Mouse (Mus musculus): ENCODE results near the gene Cenpf. TPM values are rescaled to one million over a fixed set of nuclear protein-coding genes. Genes with fewer than 3 reads are reported as not detected.

Cenpf gene
- total and polyA plus RNA-seq, 3 experiments = 16.5 to 28.2 (median 21.5) TPM

DNA sequence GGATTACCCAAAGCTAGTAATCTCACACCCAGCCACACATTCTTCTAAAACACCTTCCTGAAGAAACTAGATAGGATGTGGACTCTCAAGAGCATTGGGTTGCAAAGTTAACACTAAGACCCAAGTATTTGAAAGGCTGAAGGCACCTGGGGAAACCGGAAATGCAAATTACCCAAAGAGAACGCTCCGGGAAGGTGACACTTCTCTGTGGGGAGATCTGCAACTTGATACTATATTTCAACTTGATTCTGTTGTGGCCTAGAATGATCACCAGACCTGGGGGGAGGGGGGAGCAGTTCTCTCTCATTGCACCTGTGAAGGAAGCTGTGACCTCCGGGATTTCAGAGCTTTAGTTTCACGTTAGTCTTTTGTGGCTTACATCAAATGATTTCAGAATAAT lies 79.2 kb downstream of the Cenpf start (continued):
- TF ChIP-seq GABPA (IDR thresholded peaks at IDR 0.05; ENCODE audit: insufficient replicate concordance, low read depth, low read length) (no peak), POLR2A (IDR thresholded peaks at IDR 0.05; ENCODE audit: low read depth, low read length) (no peak), MAFK (IDR thresholded peaks at IDR 0.05; ENCODE audit: insufficient replicate concordance, low read length) (no peak; the same call in 1 of the 2 replicates), RAD21 (IDR thresholded peaks at IDR 0.05; ENCODE audit: low read depth, low read length) (no peak), BHLHE40 (IDR thresholded peaks at IDR 0.05; ENCODE audit: low read depth, low read length) (peak; percentile 80), MAX (IDR thresholded peaks at IDR 0.05; ENCODE audit: low read length) (no peak), PAX5 (IDR thresholded peaks at IDR 0.05; ENCODE audit: low read length) (no peak), TBP (conservative IDR thresholded peaks at IDR 0.05; ENCODE audit: low read depth, low read length) (no peak), ETS1 (conservative IDR thresholded peaks at IDR 0.05; ENCODE audit: low read depth, low read length) (peak; percentile 66), NRF1 (IDR thresholded peaks at IDR 0.05; ENCODE audit: low read depth, low read length) (no peak), SIN3A (IDR thresholded peaks at IDR 0.05; ENCODE audit: low read length) (no peak), MAZ (IDR thresholded peaks at IDR 0.05; ENCODE audit: low read depth, low read length) (0 out of 2 replicates have a peak, but pooled peaks have one; percentile 11), USF1 (IDR thresholded peaks at IDR 0.05; ENCODE audit: low read depth, low read length) (no peak)

- Histone ChIP-seq H3K27me3 (replicated peaks) (no peaks in the 10 kb centered on the region), H3K4me1 (ENCODE audit: control insufficient read depth in 1 of 2, insufficient read depth in 2 of 2) (peaks cover 14 to 48% of the 10 kb centered on the region in 2 experiments), H3K4me2 (ENCODE audit: insufficient read depth, low read depth, poor library complexity, severe bottlenecking) (peak overlapping the region; percentile 97), H3K4me3 (replicated peaks in 1 of 3; ENCODE audit: low read depth in 2 of 3, low read length in 2 of 3, poor library complexity in 1 of 3) (no peak overlapping the region), H3K9me3 (replicated peaks; ENCODE audit: low read length) (peaks cover 4% of the 10 kb centered on the region), H3K9ac (ENCODE audit: insufficient read depth, low read depth) (no peak overlapping the region), H3K79me2 (replicated peaks; ENCODE audit: control insufficient read depth, extremely low read depth, insufficient read depth, poor library complexity, severe bottlenecking) (no peaks in the 10 kb centered on the region), H3K36me3 (replicated peaks in 1 of 2; ENCODE audit: control insufficient read depth in 1 of 2, insufficient read depth in 1 of 2, low read length in 1 of 2) (no peaks in the 10 kb centered on the region), H3K27ac (ENCODE audit: insufficient read depth, low read depth) (no peak overlapping the region)
- TF ChIP-seq MAFK (IDR thresholded peaks at IDR 0.05; ENCODE audit: insufficient replicate concordance, low read length) (no peak), RAD21 (IDR thresholded peaks at IDR 0.05; ENCODE audit: low read depth, low read length) (no peak), BHLHE40 (IDR thresholded peaks at IDR 0.05; ENCODE audit: low read depth, low read length) (no peak), ZKSCAN1 (IDR thresholded peaks at IDR 0.05; ENCODE audit: borderline replicate concordance, low read depth, low read length) (no peak), CHD2 (IDR thresholded peaks at IDR 0.05; ENCODE audit: low read length) (no peak), RCOR1 (conservative IDR thresholded peaks at IDR 0.05; ENCODE audit: low read depth, low read length) (no peak)
- peak; percentile 36 for DNase-seq (ENCODE audit: extremely low read depth)
- dilution Hi-C loops (cut with MboI; ENCODE audit: extremely low pct_ligation_motif_present, extremely low pct_unique_long_range_greater_than_20kb, low sequenced_read_pairs) (no loop called here), in situ Hi-C loops (cut with MboI; ENCODE audit: low pct_ligation_motif_present, low pct_unique_long_range_greater_than_20kb, low sequenced_read_pairs) (no loop called here)
These were observed 79.8 kb downstream of the Cenpf start for GRCm38 (mm10) chr1:189608039-189608438.

- Histone ChIP-seq H3K27ac (ENCODE audit: insufficient read depth, low read depth) (no peak overlapping the region), H3K27me3 (replicated peaks) (no peaks in the 10 kb centered on the region), H3K9ac (ENCODE audit: insufficient read depth, low read depth) (no peak overlapping the region), H3K4me2 (ENCODE audit: insufficient read depth, low read depth, poor library complexity, severe bottlenecking) (0 out of 2 replicates have a peak overlapping the region, but pooled peaks have one; percentile 16), H3K79me2 (replicated peaks; ENCODE audit: control insufficient read depth, extremely low read depth, insufficient read depth, poor library complexity, severe bottlenecking) (no peaks in the 10 kb centered on the region), H3K9me3 (replicated peaks; ENCODE audit: low read length) (peaks cover 4% of the 10 kb centered on the region), H3K4me3 (replicated peaks in 1 of 3; ENCODE audit: low read depth in 2 of 3, low read length in 2 of 3, poor library complexity in 1 of 3) (no peak overlapping the region), H3K36me3 (replicated peaks in 1 of 2; ENCODE audit: control insufficient read depth in 1 of 2, insufficient read depth in 1 of 2, low read length in 1 of 2) (no peaks in the 10 kb centered on the region), H3K4me1 (ENCODE audit: control insufficient read depth in 1 of 2, insufficient read depth in 2 of 2) (peaks cover 14 to 44% of the 10 kb centered on the region in 2 experiments)
- TF ChIP-seq JUND (conservative IDR thresholded peaks at IDR 0.05; ENCODE audit: low read depth, low read length) (0 out of 2 replicates have a peak, but pooled peaks have one; percentile 42), BHLHE40 (IDR thresholded peaks at IDR 0.05; ENCODE audit: low read depth, low read length) (peak; percentile 61), CHD2 (IDR thresholded peaks at IDR 0.05; ENCODE audit: low read length) (no peak), MXI1 (IDR thresholded peaks at IDR 0.05; ENCODE audit: low read depth, low read length) (no peak), ETS1 (conservative IDR thresholded peaks at IDR 0.05; ENCODE audit: low read depth, low read length) (peak; percentile 50), RCOR1 (conservative IDR thresholded peaks at IDR 0.05; ENCODE audit: low read depth, low read length) (0 out of 2 replicates have a peak, but pooled peaks have one; percentile 12), E2F4 (IDR thresholded peaks at IDR 0.05; ENCODE audit: insufficient replicate concordance, low read depth, low read length) (no peak), SIN3A (IDR thresholded peaks at IDR 0.05; ENCODE audit: low read length) (0 out of 2 replicates have a peak, but pooled peaks have one; percentile 17), MYC (IDR thresholded peaks at IDR 0.05; ENCODE audit: low read depth, low read length) (peak; percentile 68; the same call in 1 of the 2 replicates), IRF4 (IDR thresholded peaks at IDR 0.05; ENCODE audit: low read depth, low read length) (peak; percentile 74), JUN (IDR thresholded peaks at IDR 0.05; ENCODE audit: insufficient read depth, low read depth, low read length) (peak; percentile 11; the same call in 1 of the 2 replicates), PAX5 (IDR thresholded peaks at IDR 0.05; ENCODE audit: low read length) (no peak), EP300 (IDR thresholded peaks at IDR 0.05; ENCODE audit: low read length) (peak; percentile 72), TCF12 (IDR thresholded peaks at IDR 0.05; ENCODE audit: low read depth, low read length) (peak; percentile 72; the same call in 1 of the 2 replicates)
- peak; percentile 78 for DNase-seq (ENCODE audit: extremely low read depth)
- in situ Hi-C loops (cut with MboI; ENCODE audit: low pct_ligation_motif_present, low pct_unique_long_range_greater_than_20kb, low sequenced_read_pairs) = no loop called here
- dilution Hi-C loops (cut with MboI; ENCODE audit: extremely low pct_ligation_motif_present, extremely low pct_unique_long_range_greater_than_20kb, low sequenced_read_pairs) = no loop called here
These were observed 82.2 kb downstream of the Cenpf start for GRCm38 (mm10) chr1:189605598-189606126.

All from CH12.LX (cell line).